Mouse (Mus musculus): ENCODE results near the gene Dohh.

Dohh gene

GRCm38 (mm10) chr10:81383802-81384604 is at the start of gene Dohh, which contains the start of gene Gm48551:
TSS of gene Dohh (plus strand) at chr10:81384428.
TSS of gene Gm48551 (plus strand) at chr10:81384466.
- peak; percentile 98 for DNase-seq (ENCODE audit: low spot score)

GRCm38 (mm10) chr10:81335393-81336340 is 48.6 kb upstream of the Dohh start:
- DNase-seq (ENCODE audit: low spot score) = no peak

- no peak for DNase-seq (ENCODE audit: low spot score)
These were observed 47.7 kb upstream of the Dohh start for GRCm38 (mm10) chr10:81336558-81336957.

GRCm38 (mm10) chr10:81340551-81341332 is 43.5 kb upstream of the Dohh start:
- DNase-seq (ENCODE audit: low spot score) = no peak

- DNase-seq (ENCODE audit: low spot score) = peak; percentile 82
These were observed 42.8 kb upstream of the Dohh start for GRCm38 (mm10) chr10:81341333-81341949.

GRCm38 (mm10) chr10:81342686-81343505 is 41.3 kb upstream of the Dohh start, which contains the start of gene Gipc3:
TSS of gene Gipc3 (minus strand) at chr10:81343266.
- DNase-seq (ENCODE audit: low spot score) = no peak

- DNase-seq (ENCODE audit: low spot score) = no peak
These were observed 39.6 kb upstream of the Dohh start for GRCm38 (mm10) chr10:81344421-81345161.

- no peak for DNase-seq (ENCODE audit: low spot score)
These were observed 39.1 kb upstream of the Dohh start for GRCm38 (mm10) chr10:81345162-81345534.

- DNase-seq (ENCODE audit: low spot score) = peak; percentile 73
These were observed 37.7 kb upstream of the Dohh start for GRCm38 (mm10) chr10:81346453-81347067.

GRCm38 (mm10) chr10:81349146-81349545 is 35.1 kb upstream of the Dohh start:
- no peak for DNase-seq (ENCODE audit: low spot score)

- DNase-seq (ENCODE audit: low spot score) = no peak
These were observed 34.3 kb upstream of the Dohh start for GRCm38 (mm10) chr10:81349961-81350350.

- DNase-seq (ENCODE audit: low spot score) = peak; percentile 99
These were observed 33.7 kb upstream of the Dohh start, which contains the start of gene Hmg20b for GRCm38 (mm10) chr10:81350351-81351063. TSS of gene Hmg20b (minus strand) at chr10:81350480.

GRCm38 (mm10) chr10:81351678-81352291 is 32.4 kb upstream of the Dohh start:
- no peak for DNase-seq (ENCODE audit: low spot score)

- no peak for DNase-seq (ENCODE audit: low spot score)
These were observed 29.3 kb upstream of the Dohh start for GRCm38 (mm10) chr10:81354738-81355477.

- DNase-seq (ENCODE audit: low spot score) = no peak
These were observed 28.7 kb upstream of the Dohh start for GRCm38 (mm10) chr10:81355533-81355932.

- no peak for DNase-seq (ENCODE audit: low spot score)
These were observed 27.8 kb upstream of the Dohh start for GRCm38 (mm10) chr10:81356352-81356990.

All from retina, embryonic 14.5 days (tissue).